Mouse (Mus musculus): ENCODE data around the gene Slc6a20a. TPM values are rescaled to one million over a fixed set of nuclear protein-coding genes. Genes with fewer than 3 reads are reported as not detected.
"Not testable (repeated sequence)": the region's sequence is repeated elsewhere in the genome, so short reads cannot be mapped to it uniquely, and the experiment has no call there.

The Slc6a20a gene
- total RNA-seq (2021), result 10 to 100 TPM; 20.8 TPM
- long read RNA-seq, experiment 1, transcript Slc6a20a-201 (11 exons, 2,732 nt), result major isoform, 18 of 20 reads
- long read RNA-seq, experiment 1, partial matches to known transcripts, result 2 of 20 reads
- long read RNA-seq, experiment 1, other reads (novel, unspliced or antisense), result 0 of 20 reads
- long read RNA-seq, experiment 2, transcript Slc6a20a-201 (11 exons, 2,732 nt), result major isoform, 31 of 37 reads
- long read RNA-seq, experiment 2, partial matches to known transcripts, result 1 of 37 reads
- long read RNA-seq, experiment 2, other reads (novel, unspliced or antisense), result 5 of 37 reads

DNA sequence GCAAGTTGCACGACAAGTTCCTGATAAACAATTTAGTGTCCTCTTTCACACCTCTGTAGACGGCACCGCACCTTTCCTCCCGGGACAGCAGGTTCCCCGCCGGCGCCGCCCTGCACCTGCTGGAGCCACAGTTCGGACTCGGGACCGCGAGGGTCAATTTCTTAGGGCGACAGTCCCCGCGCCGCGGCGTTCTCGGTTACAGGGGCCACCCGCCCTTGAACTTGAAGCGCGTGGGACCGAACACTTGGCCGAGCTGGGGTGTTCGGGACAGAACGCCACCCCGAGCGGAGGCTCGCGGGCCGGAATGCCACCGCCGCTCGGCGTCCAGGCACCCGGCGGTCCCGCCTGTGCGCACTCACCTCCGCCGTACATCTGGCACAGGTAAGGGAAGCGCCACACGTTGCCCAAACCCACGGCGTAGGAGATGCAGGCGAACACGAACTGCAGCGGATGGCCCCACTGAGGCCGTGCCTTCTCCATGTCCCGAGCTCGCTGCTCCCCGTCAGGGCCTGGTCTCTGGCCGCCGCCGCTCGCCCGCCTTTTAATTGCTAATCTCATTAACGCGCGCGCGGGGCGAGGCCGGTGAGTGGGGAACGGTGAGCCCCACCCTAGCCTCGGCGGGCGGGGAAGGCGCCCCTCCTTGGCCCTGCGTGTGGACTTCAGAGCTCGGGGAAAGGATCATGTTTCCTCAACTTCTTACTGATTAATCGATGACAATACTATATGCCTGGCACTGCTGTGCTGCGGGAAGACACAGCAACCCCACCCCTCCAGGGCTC, at the start of gene Slc6a20a, which contains the start of gene Ccr9:
TSS of gene Slc6a20a (minus strand) at position 559 of the 779 bp plus-strand sequence.
TSS of gene Ccr9 (plus strand) at position 113 of the 779 bp plus-strand sequence.
- DNase-seq (ENCODE audit: low spot score in 2 of 2), result no peak
- intact Hi-C loops (cut with DNase I), result no loop called here

DNA sequence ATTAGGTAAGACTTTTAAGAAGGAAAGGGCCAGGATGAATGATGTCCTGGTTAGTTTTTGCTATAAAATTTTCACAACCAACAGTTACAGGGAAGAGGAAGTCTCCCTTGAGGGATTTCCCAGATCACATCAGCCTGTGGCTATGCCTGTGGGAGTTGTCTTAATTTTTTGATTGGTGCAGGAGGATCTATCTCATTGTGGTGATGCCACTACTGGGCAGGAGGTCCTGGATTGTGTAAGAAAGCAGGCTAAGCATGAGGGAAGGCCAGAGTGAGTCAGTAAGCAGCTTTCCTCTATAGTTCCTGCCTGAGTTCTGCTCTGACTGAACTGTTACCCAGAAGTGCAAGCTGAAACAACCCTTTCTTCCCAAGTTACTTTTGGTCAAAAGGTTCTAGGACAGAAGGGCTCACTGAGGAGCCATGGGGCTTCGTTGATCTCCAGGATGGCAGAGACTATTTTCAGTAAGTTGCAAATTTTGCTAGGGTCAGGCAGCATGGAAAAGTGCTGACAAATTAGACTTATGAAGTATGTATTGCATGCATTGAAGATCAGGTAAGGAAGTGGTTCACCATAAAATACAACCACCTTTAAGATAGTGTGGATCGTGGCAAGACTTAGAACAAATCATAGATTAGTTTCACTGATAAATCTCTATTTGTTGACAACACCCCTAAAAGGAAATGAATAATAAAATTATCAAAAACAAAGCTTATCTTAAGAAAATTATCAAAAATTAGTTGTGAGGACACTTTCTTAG, 44.2 kb upstream of the Slc6a20a start:
- DNase-seq (ENCODE audit: low spot score in 2 of 2), result no peak
- intact Hi-C loops (cut with DNase I), result no loop called here

DNA sequence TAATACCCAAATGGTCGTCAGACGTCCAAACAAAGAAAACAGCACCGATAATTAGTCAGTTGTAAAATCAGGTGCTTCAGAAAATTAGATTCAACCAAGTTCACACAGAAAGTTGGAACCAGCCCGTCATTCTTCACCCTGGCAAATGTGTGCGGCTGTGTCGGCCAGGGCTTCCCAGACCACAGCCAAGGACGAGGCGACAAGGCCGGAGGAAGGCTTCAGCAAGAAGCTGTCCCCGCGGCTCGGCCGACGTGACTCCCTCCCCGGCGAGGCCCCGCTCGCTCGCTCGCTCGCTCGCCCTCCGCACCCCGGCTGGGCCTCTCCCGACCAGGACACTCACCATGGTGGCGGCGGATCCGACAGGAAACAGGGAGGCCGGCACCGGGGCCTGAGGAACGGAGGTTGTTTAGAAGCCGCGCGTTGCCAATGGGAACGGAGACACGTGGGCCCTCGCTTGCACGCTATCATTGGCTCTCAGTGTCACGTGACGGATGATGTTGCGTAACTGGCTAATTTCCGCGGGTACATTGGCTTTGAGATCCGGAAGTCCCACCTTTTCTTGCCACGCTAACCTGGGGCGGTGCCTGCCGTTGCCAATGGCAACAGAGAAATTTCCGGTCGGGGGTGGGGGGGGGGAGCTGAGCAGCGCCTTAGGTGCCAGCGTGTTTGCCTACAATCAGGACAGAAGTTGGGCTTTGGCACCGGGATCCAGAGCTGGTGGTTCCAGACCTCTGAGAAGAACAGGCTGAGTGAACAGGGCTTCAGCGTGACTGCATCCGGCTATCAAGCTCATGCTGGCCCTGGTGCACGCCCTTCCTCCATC, 38.7 kb upstream of the Slc6a20a start, which contains the start of gene Lztfl1:
TSS of gene Lztfl1 (minus strand) at position 512 of the 823 bp plus-strand sequence.
- intact Hi-C loops (cut with DNase I), result no loop called here
- peak; percentile 98 to 99 for DNase-seq (ENCODE audit: low spot score in 2 of 2)

DNA sequence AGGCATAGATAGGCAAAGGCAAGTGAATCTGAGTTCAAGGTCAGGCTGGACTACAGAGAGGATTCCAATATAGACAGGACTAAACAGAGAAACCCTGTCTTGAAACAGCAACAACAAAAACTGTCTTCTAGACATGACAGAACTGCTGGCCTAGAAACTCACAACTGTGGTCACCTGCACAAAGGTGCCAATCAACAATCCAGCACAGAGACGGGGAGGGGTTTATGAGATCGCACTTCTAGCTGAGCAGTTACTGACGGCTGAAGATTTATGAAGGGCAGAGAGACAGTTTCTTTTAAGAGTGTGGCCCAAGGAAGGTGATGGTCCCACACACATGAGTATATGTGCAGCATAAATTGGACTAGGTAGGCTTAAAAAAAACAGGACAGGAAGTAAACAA, 37.6 kb upstream of the Slc6a20a start:
- intact Hi-C loops (cut with DNase I), result no loop called here
- DNase-seq (ENCODE audit: low spot score in 2 of 2), result no peak

DNA sequence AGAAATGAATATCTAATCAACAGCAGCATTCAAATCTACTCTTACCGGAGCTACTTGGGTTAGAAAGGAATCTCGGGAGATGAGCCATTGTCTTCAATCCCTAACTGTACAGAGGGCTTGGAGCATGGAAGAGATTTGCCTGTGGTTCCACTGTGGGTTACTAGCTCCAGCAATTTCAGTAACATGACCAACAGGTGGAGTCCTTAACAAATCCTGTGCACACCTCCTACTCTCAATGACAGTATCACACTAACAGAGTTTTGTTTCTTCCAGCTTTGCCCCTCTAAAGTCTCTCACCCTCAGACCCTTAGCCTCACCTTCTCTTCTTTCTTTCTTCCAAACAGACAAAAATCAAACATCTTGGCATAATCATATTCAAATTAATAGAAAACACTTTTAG, 34.4 kb upstream of the Slc6a20a start:
- DNase-seq (ENCODE audit: low spot score in 2 of 2), result no peak
- intact Hi-C loops (cut with DNase I), result loop anchor here (5.0 kb wide), 1 partner anchor 84 kb away; no protein-coding TSS in a partner anchor

DNA sequence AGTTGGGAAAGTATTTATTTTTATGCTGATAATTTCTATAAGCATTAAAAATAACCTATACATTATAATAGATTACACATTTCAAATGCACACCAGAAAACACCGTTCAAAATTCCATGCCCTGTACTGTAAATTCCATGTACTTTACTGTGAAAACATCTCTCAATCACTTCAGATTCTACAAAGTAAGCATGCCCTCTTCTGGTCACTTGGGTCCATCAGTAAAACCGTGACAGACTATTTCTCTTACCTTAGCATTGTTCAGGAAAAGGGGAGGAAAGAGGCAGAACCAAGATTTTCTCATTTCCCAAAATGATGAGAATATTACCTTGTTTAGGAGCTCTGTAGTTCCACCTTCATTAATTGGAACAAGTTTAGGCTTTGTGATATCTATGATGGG, 30.5 kb upstream of the Slc6a20a start:
- no peak for DNase-seq (ENCODE audit: low spot score in 2 of 2)
- intact Hi-C loops (cut with DNase I), result loop anchor here (5.0 kb wide), 1 partner anchor 72 kb away; no protein-coding TSS in a partner anchor

DNA sequence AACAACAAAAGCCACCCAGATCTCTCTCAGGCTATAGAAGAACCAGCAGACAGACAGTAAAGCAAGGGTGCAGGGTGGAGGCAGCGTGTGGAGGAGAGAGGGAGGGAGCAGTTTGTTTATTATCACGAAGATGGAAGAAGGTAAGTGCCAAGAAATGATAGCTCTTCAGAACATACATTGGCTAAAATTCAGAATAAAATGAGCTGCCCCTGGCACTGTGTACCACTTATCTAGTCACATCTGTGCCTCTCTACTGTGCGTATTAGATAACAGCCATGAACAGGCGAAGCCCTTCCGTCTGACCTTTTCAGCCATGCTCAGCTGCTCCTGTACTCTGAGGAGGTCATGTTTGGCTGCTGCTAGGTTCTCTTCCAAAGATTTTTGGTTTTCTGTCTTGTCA, 23.1 kb upstream of the Slc6a20a start:
- DNase-seq (ENCODE audit: low spot score in 2 of 2), result no peak
- intact Hi-C loops (cut with DNase I), result no loop called here

DNA sequence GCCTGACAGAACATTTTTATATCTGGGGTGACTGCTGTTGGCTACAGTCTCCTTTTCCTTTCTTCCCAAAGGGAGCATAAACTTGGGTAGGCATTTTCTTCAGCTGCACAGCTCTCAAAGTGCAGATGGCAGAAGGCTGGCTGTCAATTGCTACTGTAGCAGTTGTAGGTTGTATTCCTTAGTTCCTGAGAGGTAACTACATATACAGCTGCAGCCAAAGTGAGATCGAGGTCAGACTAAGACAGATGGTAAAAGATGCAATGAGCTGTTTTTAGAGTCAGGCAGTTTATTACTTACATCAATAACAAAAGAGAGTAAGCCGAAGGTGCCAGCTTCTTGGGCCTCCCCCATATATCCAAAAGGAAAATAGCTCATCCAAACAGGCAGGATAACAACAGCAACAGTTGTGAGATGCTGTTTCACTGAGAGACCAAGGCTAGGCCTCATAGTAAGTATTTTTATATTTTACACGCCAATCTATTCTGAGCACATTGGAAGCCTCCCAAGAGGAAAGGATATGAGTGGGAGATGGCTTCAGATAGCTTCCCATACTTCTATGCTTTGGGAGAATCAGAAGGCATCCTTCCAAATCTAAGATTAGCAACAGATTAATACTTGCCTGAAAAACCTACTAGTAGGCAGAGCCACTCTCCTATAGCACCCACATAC, 17.1 kb upstream of the Slc6a20a start:
- DNase-seq (ENCODE audit: low spot score in 2 of 2), result peak; percentile 33 to 66
- intact Hi-C loops (cut with DNase I), result no loop called here

DNA sequence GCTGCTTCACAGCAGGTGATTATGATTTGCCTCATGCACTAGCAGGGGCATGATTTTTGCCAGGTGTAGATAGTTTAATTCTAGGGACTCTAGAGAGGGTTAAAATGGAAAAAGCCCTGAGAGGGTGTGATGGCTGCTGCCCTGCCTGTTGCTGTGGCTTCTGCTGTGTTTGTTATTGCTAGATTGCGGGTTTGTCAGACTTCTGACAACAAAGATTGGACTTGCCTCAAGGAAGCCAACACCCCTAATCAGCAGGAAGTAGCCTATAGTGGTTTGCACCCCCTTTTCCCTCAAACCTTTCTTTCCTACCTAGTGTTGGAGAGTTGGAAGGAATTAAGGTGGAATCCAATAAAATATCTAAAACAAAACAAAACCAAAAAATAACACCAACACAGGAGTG, 9.5 kb upstream of the Slc6a20a start:
- DNase-seq (ENCODE audit: low spot score in 2 of 2), result no peak
- intact Hi-C loops (cut with DNase I), result no loop called here

DNA sequence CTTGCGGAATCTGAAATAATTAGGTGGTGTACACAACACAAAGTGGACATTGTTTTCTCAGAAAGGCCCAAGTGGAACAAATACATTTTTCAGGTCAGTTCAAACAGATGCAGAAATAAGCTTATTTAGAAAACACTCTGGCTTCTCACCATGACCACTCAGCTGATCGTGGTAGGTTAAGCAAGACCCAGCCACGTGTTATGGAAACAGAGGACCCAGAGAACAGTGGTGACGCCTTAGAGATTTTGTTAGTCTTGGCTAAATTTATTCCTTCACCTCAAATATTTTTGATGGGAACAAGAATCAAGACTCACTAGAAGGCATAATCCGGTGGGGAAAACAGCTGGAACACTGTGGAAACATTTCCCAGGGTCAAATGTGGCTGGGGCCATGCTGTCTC, 7.5 kb upstream of the Slc6a20a start:
- peak in 1 of 2 experiments; percentile 8 for DNase-seq (ENCODE audit: low spot score in 2 of 2)

DNA sequence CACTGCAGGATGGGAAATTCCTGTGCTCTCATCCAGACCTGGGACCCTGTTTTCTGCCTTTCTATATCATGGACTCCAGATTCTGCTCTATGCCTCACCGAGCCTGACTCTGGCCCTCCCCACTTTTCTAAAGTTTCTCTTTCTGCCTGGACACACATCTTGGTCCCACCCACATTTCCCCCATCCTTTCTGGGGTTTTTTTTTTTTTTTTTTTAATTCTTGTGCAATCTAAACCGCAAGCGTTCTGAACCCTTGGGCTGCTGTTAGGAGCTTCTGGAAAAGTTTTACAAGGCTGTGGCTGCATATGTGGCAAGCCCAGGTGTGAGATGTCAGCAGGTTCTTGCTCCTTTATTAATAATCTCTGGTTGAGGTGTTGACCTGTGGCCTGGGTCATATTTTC, 5.0 kb upstream of the Slc6a20a start:
- intact Hi-C loops (cut with DNase I), result no loop called here
- no peak for DNase-seq (ENCODE audit: low spot score in 2 of 2)

More for the DNA sequence above, 7.5 kb upstream of the Slc6a20a start:
- intact Hi-C loops (cut with DNase I), result no loop called here

DNA sequence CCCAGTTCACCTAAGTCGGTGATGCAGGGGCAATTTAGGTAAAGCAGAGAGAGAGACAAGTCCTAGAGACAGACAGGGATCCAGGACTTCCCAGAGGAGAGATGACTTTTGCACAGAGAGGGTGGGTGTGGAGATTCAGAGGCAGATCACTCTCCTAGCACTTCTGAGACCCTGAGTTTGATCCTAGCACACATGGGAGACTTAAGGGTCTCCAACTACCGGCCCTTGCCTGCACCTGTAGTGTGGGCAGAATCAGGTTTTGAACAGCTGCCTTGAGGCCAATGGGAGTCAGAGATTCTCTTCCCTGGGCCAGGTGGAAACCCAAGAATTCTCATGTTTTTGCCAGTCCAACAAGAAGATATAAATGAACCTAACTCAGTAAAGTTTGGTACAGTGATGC, 513 bp upstream of the Slc6a20a start:
- intact Hi-C loops (cut with DNase I), result no loop called here
- DNase-seq (ENCODE audit: low spot score in 2 of 2), result no peak

DNA sequence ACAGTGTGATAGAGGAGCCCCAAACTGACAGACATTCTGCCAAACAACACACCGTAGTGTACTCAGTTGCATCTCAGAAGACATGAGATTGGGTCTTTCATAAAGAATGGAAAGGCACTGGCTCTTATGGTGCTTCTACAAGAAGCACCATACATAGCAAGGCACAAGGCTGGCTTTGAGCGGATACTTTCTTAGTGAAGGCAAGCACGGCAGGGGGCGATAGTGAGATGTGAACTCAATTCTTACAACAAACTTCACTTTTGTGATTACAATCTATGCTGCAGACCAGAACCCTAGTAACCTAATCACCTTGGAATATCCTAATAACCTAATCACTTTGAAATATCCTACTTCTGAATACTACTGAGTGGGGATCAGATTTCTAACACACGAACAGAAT, 13.0 kb downstream of the Slc6a20a start:
- intact Hi-C loops (cut with DNase I), result loop anchor here (2.0 kb wide), 1 partner anchor 55 kb away; no protein-coding TSS in a partner anchor
- peak; percentile 20 to 54 for DNase-seq (ENCODE audit: low spot score in 2 of 2)

DNA sequence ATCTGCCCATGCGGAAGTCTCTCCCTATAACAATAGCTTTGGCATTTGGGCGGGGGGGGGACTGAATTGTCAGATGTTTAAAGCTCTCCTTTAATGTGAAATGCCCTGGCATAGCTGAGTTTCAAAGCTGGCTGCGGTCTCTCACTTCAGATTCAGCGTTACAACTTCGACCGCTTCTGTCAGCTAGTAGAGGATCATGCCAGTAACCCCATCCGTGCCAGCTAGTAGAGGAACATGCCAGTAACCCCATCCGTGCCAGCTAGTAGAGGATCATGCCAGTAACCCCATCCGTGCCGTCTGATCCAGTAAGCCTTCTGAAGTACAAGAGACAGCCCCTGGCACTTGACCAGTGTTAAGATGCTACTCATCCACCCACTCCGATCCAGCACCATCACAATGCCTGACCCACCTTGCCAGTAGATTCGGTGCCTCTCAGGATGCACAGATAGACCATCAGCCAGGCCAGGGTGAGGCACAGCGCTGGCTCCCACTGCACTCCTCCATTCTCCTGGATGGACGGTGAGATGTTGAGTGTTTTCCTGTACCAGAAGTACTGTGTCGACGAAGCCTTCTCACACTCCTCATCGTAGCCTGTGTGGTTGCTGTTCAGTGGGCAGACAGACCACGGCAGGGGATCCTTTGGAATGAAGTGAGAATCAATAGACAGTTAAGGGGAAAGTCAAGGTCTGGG, 18.6 kb downstream of the Slc6a20a start:
- intact Hi-C loops (cut with DNase I); DNase-seq (ENCODE audit: low spot score in 2 of 2): not testable (repeated sequence)

DNA sequence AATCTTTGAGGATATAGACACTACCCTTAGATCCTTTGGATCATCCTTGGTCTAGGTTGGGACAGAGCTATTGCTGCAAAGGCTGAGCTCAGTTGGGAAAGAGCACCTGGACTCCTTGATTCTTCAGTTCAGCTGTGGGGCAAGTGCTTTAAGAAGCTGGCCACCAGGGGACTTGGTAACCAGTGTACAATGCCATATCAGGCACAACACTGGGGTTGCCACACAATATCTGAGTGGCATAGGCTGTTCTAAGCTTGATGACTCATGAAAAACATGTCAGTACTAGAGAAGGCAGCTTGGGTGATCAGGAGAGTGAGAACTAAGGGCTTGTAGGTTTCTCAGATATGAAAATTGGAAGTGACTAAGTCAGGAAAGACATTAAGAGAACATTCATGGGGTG, 19.7 kb downstream of the Slc6a20a start:
- intact Hi-C loops (cut with DNase I), result no loop called here
- no peak for DNase-seq (ENCODE audit: low spot score in 2 of 2)

DNA sequence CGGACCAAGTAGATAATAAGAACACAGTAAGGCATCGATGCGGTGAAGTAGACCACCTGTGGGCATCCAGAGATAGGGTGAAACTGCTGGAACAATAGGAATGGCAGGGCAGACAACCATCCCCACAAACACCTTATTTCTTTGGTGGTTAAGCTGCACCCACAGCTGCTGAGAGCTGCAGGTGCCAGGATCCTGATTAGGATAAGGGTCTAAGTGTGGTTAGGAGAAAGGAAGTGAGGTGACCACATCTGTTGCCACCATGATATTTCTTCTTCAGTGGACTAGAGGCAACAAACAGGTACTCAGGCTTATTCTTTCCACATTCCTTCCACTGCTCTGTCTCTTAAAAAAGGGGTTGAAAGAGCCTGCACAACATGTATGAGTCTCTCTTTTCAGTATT, 21.2 kb downstream of the Slc6a20a start:
- intact Hi-C loops (cut with DNase I), result no loop called here

DNA sequence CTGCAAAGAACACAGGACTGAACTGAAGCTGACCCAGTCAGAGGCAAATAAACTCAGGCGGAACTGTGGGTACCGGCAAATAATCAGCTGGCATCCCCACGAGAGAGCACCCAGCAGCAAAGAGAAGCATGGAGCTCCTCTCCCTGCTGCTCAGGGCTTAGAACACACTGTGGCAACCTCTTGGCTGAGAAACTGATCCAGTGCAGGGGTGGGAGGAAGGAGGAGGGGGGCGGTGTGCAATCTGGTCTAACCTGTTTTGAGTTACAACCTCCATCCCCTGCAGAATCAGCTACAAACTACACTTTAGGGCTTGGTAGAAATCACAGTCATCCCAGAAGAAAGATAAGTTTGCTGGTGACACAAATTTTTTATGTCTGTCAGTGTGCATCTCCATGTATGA, 27.3 kb downstream of the Slc6a20a start:
- DNase-seq (ENCODE audit: low spot score in 2 of 2), result no peak
- intact Hi-C loops (cut with DNase I), result no loop called here

More for the DNA sequence above, 21.2 kb downstream of the Slc6a20a start:
- DNase-seq (ENCODE audit: low spot score in 2 of 2), result no peak
